19 mouse cellular contexts compared by ENCODE assay signal in genomic region chr4:22302262-22302661, GRCm38 (mm10).
"Had no signal": no experiment of that assay in that cellular context is flagged by ENCODE, and none has a peak within 500 bp of the region (broad histone marks: within the 10 kb centered on the region; RNA-seq: fewer than 3 reads in every experiment).

No protein-coding gene starts in this region.

- H3K4me3 ChIP-seq: layer of hippocampus, adult 2 months; limb, embryonic 10.5 days; limb, embryonic 13.5 days; liver, embryonic 13.5 days; megakaryocyte, embryonic 14.5 days; midbrain, embryonic 10.5 days; midbrain, embryonic 13.5 days; myocyte; neural tube, embryonic 13.5 days; stomach, embryonic 15.5 days had no signal

- H3K27ac ChIP-seq: kidney, postnatal 0 days; layer of hippocampus, adult 2 months; limb, embryonic 10.5 days; limb, embryonic 13.5 days; liver, embryonic 13.5 days; midbrain, embryonic 10.5 days; midbrain, embryonic 13.5 days; neural tube, embryonic 13.5 days; stomach, embryonic 15.5 days had no signal

- H3K36me3 ChIP-seq: limb, embryonic 10.5 days; limb, embryonic 13.5 days; liver, embryonic 13.5 days; midbrain, embryonic 10.5 days; midbrain, embryonic 13.5 days; neural tube, embryonic 13.5 days; stomach, embryonic 15.5 days had no signal

- H3K4me1 ChIP-seq: limb, embryonic 10.5 days; limb, embryonic 13.5 days; liver, embryonic 13.5 days; megakaryocyte, embryonic 14.5 days; stomach, embryonic 15.5 days had no signal

- H3K4me2 ChIP-seq: limb, embryonic 13.5 days; liver, embryonic 13.5 days; midbrain, embryonic 13.5 days; neural tube, embryonic 13.5 days; stomach, embryonic 15.5 days had no signal

- H3K9me3 ChIP-seq: limb, embryonic 10.5 days; liver, embryonic 13.5 days; megakaryocyte, embryonic 14.5 days; stomach, embryonic 15.5 days had no signal

- DNase-seq: kidney, postnatal 25 days; layer of hippocampus, adult 9-11 months; liver; liver, embryonic 13.5 days; lung, adult 2 months; lung, postnatal 36 days; right cerebral cortex, postnatal 25 days; spleen, adult 18-20 months; thymus, postnatal 25 days had no signal

- H3K9ac ChIP-seq: limb, embryonic 13.5 days; liver, embryonic 13.5 days; midbrain, embryonic 13.5 days; neural tube, embryonic 13.5 days; stomach, embryonic 15.5 days had no signal

- H3K27me3 ChIP-seq: limb, embryonic 13.5 days; liver, embryonic 13.5 days; megakaryocyte, embryonic 14.5 days; midbrain, embryonic 13.5 days; neural tube, embryonic 13.5 days; stomach, embryonic 15.5 days had no signal
